Mouse (Mus musculus) MEL (cell line): Measurements from ENCODE around the gene Ubl4b. TPM values are rescaled to one million over a fixed set of nuclear protein-coding genes. Genes with fewer than 3 reads are reported as not detected.
A peak's percentile ranks its signal among the peaks of the same experiment; 100 is the strongest.

Experiments used
- DNase-seq: peaks from one replicate; pipeline ENCODE4 v3.0.0; 2011; ENCODE audit warnings: low read depth, low spot score
- H3K27ac ChIP-seq: 2 replicates; pipeline ENCODE4 v1.5.1; 2012; ENCODE audit warnings: low read depth, mild to moderate bottlenecking, control low read depth, low read length, moderate library complexity; ENCODE audit not compliant: control insufficient read depth
- H3K27me3 ChIP-seq, 2 experiments: fragments of 150-350 bp in 1 of 2; sonication (generic) in 1 of 2; 2 replicates each; pipeline ENCODE4 v1.6.1; 2012; ENCODE audit warnings: low read length in 2 of 2, mild to moderate bottlenecking in 2 of 2, improper control_type of control experiment in 1 of 2, moderate library complexity in 1 of 2; ENCODE audit not compliant: insufficient read depth in 2 of 2, control insufficient read depth in 1 of 2
- H3K36me3 ChIP-seq, 2 experiments: 2 replicates each; pipeline ENCODE4 v1.6.1; 2012 to 2014; ENCODE audit warnings: low read length in 2 of 2, improper control_type of control experiment in 1 of 2, inconsistent platforms in 1 of 2, mild to moderate bottlenecking in 1 of 2; ENCODE audit not compliant: insufficient read depth in 2 of 2, control insufficient read depth in 1 of 2
- H3K4me1 ChIP-seq, 2 experiments: fragments of 150-350 bp in 1 of 2; sonication (generic) in 1 of 2; 2 replicates each; pipeline ENCODE4 v1.6.1; 2012; ENCODE audit warnings: low read length in 2 of 2, improper control_type of control experiment in 1 of 2, mild to moderate bottlenecking in 1 of 2; ENCODE audit not compliant: insufficient read depth in 2 of 2, control insufficient read depth in 1 of 2
- H3K4me3 ChIP-seq, 2 experiments: fragments of 150-350 bp in 1 of 2; sonication (generic) in 1 of 2; 2 replicates each; pipeline ENCODE4 v1.5.1; 2012; ENCODE audit warnings: low read depth in 2 of 2, low read length in 2 of 2, mild to moderate bottlenecking in 2 of 2, moderate library complexity in 2 of 2, control low read depth in 1 of 2, improper control_type of control experiment in 1 of 2; ENCODE audit not compliant: control insufficient read depth in 1 of 2, insufficient read depth in 1 of 2
- H3K79me2 ChIP-seq: 2 replicates; pipeline ENCODE4 v1.6.1; 2012; ENCODE audit warnings: mild to moderate bottlenecking, low read length, moderate library complexity; ENCODE audit not compliant: control insufficient read depth, poor library complexity, insufficient read depth
- H3K9ac ChIP-seq: 2 replicates; pipeline ENCODE4 v1.6.1; 2012; ENCODE audit warnings: low read depth, mild to moderate bottlenecking, control low read depth, low read length, moderate library complexity; ENCODE audit not compliant: control insufficient read depth, poor library complexity, severe bottlenecking
- H3K9me3 ChIP-seq: fragments of 150-350 bp; sonication (generic); replicated peaks from 2 replicates; pipeline ENCODE4 v1.6.1; 2012; ENCODE audit warnings: mild to moderate bottlenecking, low read length, improper control_type of control experiment, moderate library complexity; ENCODE audit not compliant: insufficient read depth
- BHLHE40 ChIP-seq: IDR thresholded peaks from 2 replicates; pipeline ENCODE4 v1.6.1; 2012; ENCODE audit warnings: low read depth, mild to moderate bottlenecking, inconsistent platforms, low read length, improper control_type of control experiment, borderline replicate concordance
- CHD1 ChIP-seq: IDR thresholded peaks from 2 replicates; pipeline ENCODE4 v1.6.1; 2012; ENCODE audit warnings: low read depth, mild to moderate bottlenecking, inconsistent platforms, low read length, improper control_type of control experiment
- CHD2 ChIP-seq: IDR thresholded peaks from 2 replicates; pipeline ENCODE4 v1.6.1; 2011; ENCODE audit warnings: low read length, improper control_type of control experiment
- CTCF ChIP-seq, 3 experiments: IDR thresholded peaks in 2 of 3; conservative IDR thresholded peaks in 1 of 3; 2 replicates each; pipeline ENCODE4 v1.5.1; 2011 to 2012; ENCODE audit warnings: low read length in 3 of 3, low read depth in 2 of 3, mild to moderate bottlenecking in 2 of 3, improper control_type of control experiment in 1 of 3, inconsistent platforms in 1 of 3, mixed read lengths in 1 of 3, moderate library complexity in 1 of 3; ENCODE audit not compliant: control insufficient read depth in 1 of 3, insufficient read depth in 1 of 3, poor library complexity in 1 of 3, severe bottlenecking in 1 of 3
- ELF1 ChIP-seq: IDR thresholded peaks from 2 replicates; pipeline ENCODE4 v1.6.1; 2014; ENCODE audit warnings: low read depth, mild to moderate bottlenecking, inconsistent platforms, low read length, improper control_type of control experiment, moderate library complexity
- GABPA ChIP-seq: IDR thresholded peaks from 2 replicates; pipeline ENCODE4 v1.6.1; 2012; ENCODE audit warnings: low read depth, mild to moderate bottlenecking, inconsistent platforms, low read length, improper control_type of control experiment, moderate library complexity
- GATA1 ChIP-seq: IDR thresholded peaks from 2 replicates; pipeline ENCODE4 v1.6.1; 2011; ENCODE audit warnings: low read depth, low read length, improper control_type of control experiment
- JUND ChIP-seq: IDR thresholded peaks from 2 replicates; pipeline ENCODE4 v1.6.1; 2011; ENCODE audit warnings: low read depth, mild to moderate bottlenecking, improper control_type of control experiment, low read length
- MAFK ChIP-seq: IDR thresholded peaks from 2 replicates; pipeline ENCODE4 v1.6.1; 2011; ENCODE audit warnings: low read depth, mild to moderate bottlenecking, low read length, improper control_type of control experiment, borderline replicate concordance
- MAZ ChIP-seq: IDR thresholded peaks from 2 replicates; pipeline ENCODE4 v1.6.1; 2012; ENCODE audit warnings: low read depth, mild to moderate bottlenecking, inconsistent platforms, low read length, improper control_type of control experiment
- MEF2A ChIP-seq: IDR thresholded peaks from 2 replicates; pipeline ENCODE4 v1.6.1; 2014; ENCODE audit warnings: low read depth, mild to moderate bottlenecking, inconsistent platforms, low read length, improper control_type of control experiment; ENCODE audit not compliant: poor library complexity, insufficient replicate concordance, severe bottlenecking; ENCODE audit errors: extremely low read depth
- NELFE ChIP-seq: IDR thresholded peaks from 2 replicates; pipeline ENCODE4 v1.6.1; 2011; ENCODE audit warnings: low read depth, low read length, improper control_type of control experiment
- NRF1 ChIP-seq: IDR thresholded peaks from 2 replicates; pipeline ENCODE4 v1.6.1; 2014; ENCODE audit warnings: low read depth, mild to moderate bottlenecking, inconsistent platforms, low read length, improper control_type of control experiment, moderate library complexity; ENCODE audit not compliant: poor library complexity, insufficient read depth, severe bottlenecking
- POLR2AphosphoS2 ChIP-seq: IDR thresholded peaks from 2 replicates; pipeline ENCODE4 v1.6.1; 2011; ENCODE audit warnings: low read length, improper control_type of control experiment
- POLR2AphosphoS5 ChIP-seq: IDR thresholded peaks from 2 replicates; pipeline ENCODE4 v1.6.1; 2012; ENCODE audit warnings: low read depth, borderline replicate concordance, mild to moderate bottlenecking, inconsistent platforms, low read length, moderate library complexity, mixed read lengths
- RAD21 ChIP-seq: IDR thresholded peaks from 2 replicates; pipeline ENCODE4 v1.6.1; 2011; ENCODE audit warnings: mild to moderate bottlenecking, low read depth, low read length, improper control_type of control experiment
- SMC3 ChIP-seq: IDR thresholded peaks from 2 replicates; pipeline ENCODE4 v1.6.1; 2011; ENCODE audit warnings: low read depth, low read length, improper control_type of control experiment
- TAL1 ChIP-seq: IDR thresholded peaks from 2 replicates; pipeline ENCODE4 v1.6.1; 2012; ENCODE audit warnings: mild to moderate bottlenecking, inconsistent platforms, low read length, moderate library complexity, mixed read lengths
- TBP ChIP-seq: IDR thresholded peaks from 2 replicates; pipeline ENCODE4 v1.8.0; 2011; ENCODE audit warnings: low read depth, low read length, improper control_type of control experiment
- TCF12 ChIP-seq: IDR thresholded peaks from 2 replicates; pipeline ENCODE4 v1.6.1; 2014; ENCODE audit warnings: low read depth, mild to moderate bottlenecking, inconsistent platforms, low read length, improper control_type of control experiment, moderate library complexity
- UBTF ChIP-seq: IDR thresholded peaks from 2 replicates; pipeline ENCODE4 v1.6.1; 2012; ENCODE audit warnings: low read depth, mild to moderate bottlenecking, inconsistent platforms, low read length, improper control_type of control experiment, moderate library complexity, borderline replicate concordance; ENCODE audit not compliant: insufficient read depth
- ZC3H11A ChIP-seq: IDR thresholded peaks from 2 replicates; pipeline ENCODE4 v1.6.1; 2012; ENCODE audit warnings: low read depth, mild to moderate bottlenecking, inconsistent platforms, low read length, improper control_type of control experiment
- ZKSCAN1 ChIP-seq: IDR thresholded peaks from 2 replicates; pipeline ENCODE4 v1.6.1; 2012; ENCODE audit warnings: low read depth, mild to moderate bottlenecking, inconsistent platforms, low read length, improper control_type of control experiment, moderate library complexity
- ZMIZ1 ChIP-seq: IDR thresholded peaks from 2 replicates; pipeline ENCODE4 v1.6.1; 2012; ENCODE audit warnings: low read depth, mild to moderate bottlenecking, inconsistent platforms, low read length, improper control_type of control experiment, moderate library complexity
- ZNF384 ChIP-seq: IDR thresholded peaks from 2 replicates; pipeline ENCODE4 v1.6.1; 2012; ENCODE audit warnings: low read depth, mild to moderate bottlenecking, inconsistent platforms, low read length, improper control_type of control experiment
- polyA plus RNA-seq, 2 experiments: library from polyadenylated mRNA; stranded (reverse) in 1 of 2; unstranded in 1 of 2; fragments of >175 nt in 1 of 2; fragments of >200 nt in 1 of 2; gene quantifications; 2 replicates each; pipeline versions ENCODE4 v1.2.1 to v1.2.4; 2012; ENCODE audit warnings: low replicate concordance in 2 of 2, low read depth in 1 of 2; ENCODE audit not compliant: insufficient read length in 2 of 2, insufficient read depth in 1 of 2, missing spikeins in 1 of 2
- total RNA-seq: library from RNA; depleted of rRNA; stranded (reverse); fragments of 300-350 nt; gene quantifications from 2 replicates; pipeline ENCODE4 v1.2.3, GENCODE M21; 2012

The Ubl4b gene
- total and polyA plus RNA-seq, 3 experiments: not detected

DNA sequence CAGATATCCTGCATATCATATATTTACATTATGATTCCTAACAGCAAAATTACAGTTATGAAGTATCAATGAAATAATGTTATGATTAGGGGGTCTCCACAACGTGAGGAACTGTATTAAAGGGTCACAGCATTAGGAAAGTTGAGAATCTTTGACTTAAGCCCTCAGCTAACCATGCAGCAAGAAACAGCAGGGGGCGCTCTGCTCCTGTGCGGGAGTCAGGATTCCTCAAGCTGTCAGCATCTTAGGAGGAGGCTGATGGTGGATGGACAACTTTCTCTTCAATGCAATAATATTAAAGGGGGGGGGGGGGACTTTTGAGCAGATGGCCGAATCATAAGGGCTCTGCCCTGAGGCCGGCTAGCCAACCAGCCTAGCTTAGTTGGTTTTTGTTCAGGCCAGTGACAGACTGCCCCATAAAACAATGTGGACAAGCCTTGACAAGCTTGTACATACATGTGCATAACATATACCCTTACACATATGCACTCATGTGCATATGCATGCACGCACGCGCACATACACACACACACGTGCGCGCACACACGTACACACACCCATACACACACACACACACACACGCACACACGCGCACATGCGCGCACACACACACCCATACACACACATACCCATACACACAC lies 4.3 kb downstream of the Ubl4b start:
- no peak overlapping the region for H3K27ac ChIP-seq
- no peaks in the 10 kb centered on the region for H3K4me1 ChIP-seq
- H3K9ac ChIP-seq: no peak overlapping the region
- H3K4me3 ChIP-seq: no peak overlapping the region
- no peaks in the 10 kb centered on the region for H3K79me2 ChIP-seq
- TF ChIP-seq SMC3: peak; percentile 45
- TF ChIP-seq MAFK: no peak
- no peak for TF ChIP-seq NRF1
- peak; percentile 21; the same call in 1 of the 2 replicates for TF ChIP-seq ZC3H11A
- TF ChIP-seq RAD21: peak; percentile 45
- TF ChIP-seq CTCF (IDR thresholded peaks at IDR 0.05 in 2 of 3, conservative IDR thresholded peaks at IDR 0.05 in 1 of 3; ENCODE audit: control insufficient read depth in 1 of 3, insufficient read depth in 1 of 3, low read depth in 2 of 3, low read length in 3 of 3, poor library complexity in 1 of 3, severe bottlenecking in 1 of 3): peak; percentile 71 to 89 (median 73)
- TF ChIP-seq MAZ: no peak
- H3K36me3 ChIP-seq: no peaks in the 10 kb centered on the region
- peaks cover 0 to 5% of the 10 kb centered on the region in 2 experiments; a peak in 3 of 4 replicates for H3K27me3 ChIP-seq
- no peaks in the 10 kb centered on the region for H3K9me3 ChIP-seq
- peak; percentile 65 for DNase-seq

DNA sequence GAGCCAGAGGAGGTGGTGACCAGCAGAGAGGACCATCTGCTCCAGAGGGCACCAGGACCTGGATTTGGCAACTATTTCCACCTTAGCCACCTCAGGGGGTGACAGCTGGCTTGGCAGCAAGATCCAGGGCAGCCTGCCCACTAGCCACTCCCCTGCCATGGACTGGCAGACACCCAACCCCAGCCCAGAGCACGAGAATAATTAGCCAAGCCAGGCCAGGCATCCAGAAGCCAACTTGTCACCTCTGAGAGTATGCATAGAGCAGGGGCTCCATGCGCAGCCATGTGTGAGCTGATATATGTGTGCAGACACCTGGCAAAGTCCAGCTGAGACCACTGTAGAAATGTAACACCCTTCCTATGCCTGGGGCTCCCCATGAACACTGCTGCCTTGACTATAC lies 7.9 kb downstream of the Ubl4b start:
- H3K9ac ChIP-seq: no peak overlapping the region
- no peaks in the 10 kb centered on the region for H3K79me2 ChIP-seq
- H3K4me3 ChIP-seq: no peak overlapping the region
- H3K27me3 ChIP-seq: peaks cover 2% of the 10 kb centered on the region in 2 experiments; a peak in 2 of 4 replicates
- TF ChIP-seq ELF1 (no peak), SMC3 (no peak), ZNF384 (no peak), UBTF (no peak), GABPA (no peak), BHLHE40 (no peak), POLR2AphosphoS2 (no peak), ZKSCAN1 (no peak), CHD2 (no peak), CHD1 (no peak), JUND (no peak), POLR2AphosphoS5 (no peak), GATA1 (no peak), TAL1 (no peak), TBP (no peak), TCF12 (no peak), ZMIZ1 (no peak), MEF2A (no peak), NELFE (no peak)
- no peak overlapping the region for H3K27ac ChIP-seq
- no peaks in the 10 kb centered on the region for H3K9me3 ChIP-seq
- H3K36me3 ChIP-seq: no peaks in the 10 kb centered on the region
- no peaks in the 10 kb centered on the region for H3K4me1 ChIP-seq
- no peak for DNase-seq
